13 mouse cellular contexts compared by ENCODE assay signal in genomic region chr15:52570256-52570655, GRCm38 (mm10).
"Had no signal": no experiment of that assay in that cellular context is flagged by ENCODE, and none has a peak within 500 bp of the region (broad histone marks: within the 10 kb centered on the region; RNA-seq: fewer than 3 reads in every experiment).

No protein-coding gene starts in this region.

- ATAC-seq: liver, postnatal 0 days; lung, postnatal 0 days; midbrain, embryonic 16.5 days had no signal

- DNase-seq: liver, postnatal 0 days; lung, adult 2 months; lung, postnatal 14 days; lung, postnatal 36 days; midbrain, embryonic 14.5 days; retina, postnatal 1 day; right cerebral cortex, adult 18-20 months; right cerebral cortex, postnatal 25 days; thymus, adult 2 months; thymus, postnatal 14 days; thymus, postnatal 36 days had no signal
